Mouse (Mus musculus) lung, adult 18-20 months (tissue): ENCODE results near the gene Asap2.
A peak's percentile ranks its signal among the peaks of the same experiment; 100 is the strongest.

Experiments used
- DNase-seq, 2 experiments: peaks; one replicate each; pipeline ENCODE4 v3.0.0; 2022; ENCODE audit warnings: mixed read lengths in 2 of 2

Gene Asap2

DNA sequence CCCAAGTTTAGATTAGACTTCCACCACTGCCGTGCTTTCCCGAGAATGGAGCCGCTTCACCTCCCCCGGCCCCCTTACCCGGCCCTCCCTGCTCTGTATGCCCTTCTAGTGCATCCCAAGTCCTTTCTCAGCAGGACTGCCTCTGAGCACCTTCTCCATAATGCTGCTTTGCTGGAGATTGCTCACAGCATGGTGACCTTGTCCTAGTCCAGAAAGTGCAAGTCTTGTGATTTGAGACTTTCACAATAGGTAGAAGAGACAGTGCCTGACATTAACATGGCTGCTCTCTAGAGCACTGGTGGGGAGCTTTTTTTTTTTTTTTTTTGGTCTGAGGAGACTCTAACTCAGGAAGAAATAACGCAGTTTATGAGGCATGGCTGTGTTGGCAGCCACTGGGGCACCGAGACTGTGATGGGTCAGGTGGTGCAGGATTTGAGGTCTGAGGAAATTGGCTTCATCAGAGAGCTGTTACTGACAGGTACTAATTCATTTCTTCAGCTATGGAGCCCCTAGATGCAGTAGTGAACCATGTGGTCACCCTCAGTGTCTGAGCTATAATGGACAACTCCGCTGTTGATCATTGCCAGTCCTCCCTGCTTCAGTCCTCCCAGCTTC lies 224.4 kb downstream of the Asap2 start:
- no peak for DNase-seq

DNA sequence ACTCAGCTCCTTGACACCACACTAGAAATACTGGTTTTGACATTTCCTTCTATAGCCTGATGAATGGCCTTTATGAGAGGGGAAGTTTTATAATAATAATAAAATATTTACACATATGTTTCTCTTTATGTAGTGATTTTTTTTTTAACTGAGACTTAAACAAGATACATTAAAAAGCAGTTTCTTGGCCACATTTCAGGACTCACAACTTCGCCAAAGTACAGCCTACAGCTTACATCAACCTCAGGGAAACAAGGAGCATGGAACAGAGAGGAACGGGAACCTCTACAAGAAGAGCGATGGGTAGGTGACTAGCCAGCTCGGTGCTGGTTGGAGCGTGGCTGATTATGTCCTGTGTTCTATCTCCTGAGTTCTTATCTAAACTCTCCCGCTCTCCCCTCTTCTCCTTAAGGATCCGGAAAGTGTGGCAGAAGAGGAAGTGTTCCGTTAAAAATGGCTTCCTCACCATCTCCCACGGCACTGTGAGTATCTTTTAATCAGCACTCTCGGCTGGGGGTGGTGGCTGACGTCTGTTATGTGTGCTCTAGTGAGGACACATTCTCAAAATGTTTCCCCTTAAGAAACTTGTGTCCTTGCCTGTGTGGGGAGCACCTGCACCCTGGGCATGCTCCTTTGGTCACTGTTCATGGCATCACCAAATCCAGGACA lies 227.7 kb downstream of the Asap2 start:
- no peak for DNase-seq

DNA sequence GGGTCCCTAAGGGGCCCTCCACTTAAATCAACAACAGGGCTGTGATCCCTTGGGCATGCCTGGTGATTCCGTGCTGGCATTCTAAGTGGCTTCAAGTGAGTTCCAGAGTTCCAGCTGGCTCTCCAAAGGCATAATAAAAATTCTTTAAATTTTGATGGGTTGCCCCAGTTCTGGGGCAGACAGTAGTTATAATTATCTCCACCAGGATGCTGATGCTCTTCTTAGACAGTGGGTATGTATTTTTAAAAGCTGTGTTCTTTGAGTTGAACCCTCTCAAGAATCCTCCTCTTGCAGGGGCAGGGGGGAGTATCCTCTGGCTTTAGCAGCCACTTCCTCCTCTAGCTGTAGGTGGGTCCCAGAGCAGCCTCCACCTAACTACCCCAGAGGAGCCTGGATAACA lies 230.3 kb downstream of the Asap2 start:
- DNase-seq: no peak

DNA sequence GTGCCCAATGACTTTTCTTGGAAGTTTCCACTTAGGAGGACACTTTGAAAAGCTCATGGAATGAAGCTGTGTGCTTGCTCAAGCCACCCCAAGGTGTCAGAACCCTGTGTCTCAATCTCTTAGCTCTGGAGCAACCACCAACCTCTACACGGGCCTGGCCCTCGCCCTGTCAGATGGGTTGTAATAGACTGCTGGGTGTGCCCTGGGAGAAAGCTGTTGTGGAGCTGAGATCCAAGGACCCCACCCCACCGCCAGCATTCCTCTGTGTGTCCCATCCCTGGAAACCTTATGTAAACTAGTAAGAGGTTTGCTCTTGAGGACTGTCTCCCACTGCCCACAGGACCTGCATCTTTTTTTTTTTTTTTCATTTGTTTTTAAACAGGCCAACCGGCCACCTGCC lies 233.7 kb downstream of the Asap2 start:
- peak in 1 of 2 experiments; percentile 22 for DNase-seq

DNA sequence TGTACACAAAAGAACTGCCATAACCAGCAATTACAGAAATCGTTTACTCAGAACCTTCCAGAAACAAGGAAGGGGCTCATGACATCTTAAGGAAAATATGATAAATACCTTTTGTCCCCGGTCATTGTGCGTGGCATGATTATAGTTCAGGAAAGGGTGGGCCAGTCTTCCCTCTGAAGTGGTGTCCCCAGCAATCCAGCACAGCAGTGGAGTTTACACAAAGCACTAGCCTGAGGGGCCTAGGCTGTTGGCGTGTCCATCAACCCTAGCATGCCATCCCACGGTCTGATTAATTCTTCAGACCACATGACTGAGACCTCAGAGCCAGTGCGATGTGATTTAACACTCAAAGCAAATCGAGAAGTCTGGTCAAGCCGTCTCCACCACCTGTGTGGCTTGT lies 235.1 kb downstream of the Asap2 start:
- peak; percentile 25 to 48 for DNase-seq

DNA sequence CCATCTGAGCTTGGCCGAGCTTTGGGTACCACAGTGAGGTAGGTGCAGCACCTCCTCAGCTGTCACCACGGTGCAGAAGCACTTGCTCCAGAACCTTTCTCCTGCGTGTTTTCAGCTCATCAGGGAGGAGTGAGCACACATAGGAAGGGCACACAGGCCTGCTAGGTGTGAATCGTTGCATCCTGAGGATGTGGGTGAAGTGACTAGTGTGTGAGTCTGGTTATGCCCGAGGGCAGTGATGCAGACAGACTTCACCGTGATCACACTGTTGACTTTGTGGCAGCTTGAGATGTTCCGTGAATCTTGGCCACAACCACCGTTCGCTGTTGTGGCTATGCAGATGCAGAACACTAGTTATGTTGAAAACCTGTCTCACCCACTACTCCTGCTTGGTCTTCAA lies 236.1 kb downstream of the Asap2 start:
- no peak for DNase-seq

DNA sequence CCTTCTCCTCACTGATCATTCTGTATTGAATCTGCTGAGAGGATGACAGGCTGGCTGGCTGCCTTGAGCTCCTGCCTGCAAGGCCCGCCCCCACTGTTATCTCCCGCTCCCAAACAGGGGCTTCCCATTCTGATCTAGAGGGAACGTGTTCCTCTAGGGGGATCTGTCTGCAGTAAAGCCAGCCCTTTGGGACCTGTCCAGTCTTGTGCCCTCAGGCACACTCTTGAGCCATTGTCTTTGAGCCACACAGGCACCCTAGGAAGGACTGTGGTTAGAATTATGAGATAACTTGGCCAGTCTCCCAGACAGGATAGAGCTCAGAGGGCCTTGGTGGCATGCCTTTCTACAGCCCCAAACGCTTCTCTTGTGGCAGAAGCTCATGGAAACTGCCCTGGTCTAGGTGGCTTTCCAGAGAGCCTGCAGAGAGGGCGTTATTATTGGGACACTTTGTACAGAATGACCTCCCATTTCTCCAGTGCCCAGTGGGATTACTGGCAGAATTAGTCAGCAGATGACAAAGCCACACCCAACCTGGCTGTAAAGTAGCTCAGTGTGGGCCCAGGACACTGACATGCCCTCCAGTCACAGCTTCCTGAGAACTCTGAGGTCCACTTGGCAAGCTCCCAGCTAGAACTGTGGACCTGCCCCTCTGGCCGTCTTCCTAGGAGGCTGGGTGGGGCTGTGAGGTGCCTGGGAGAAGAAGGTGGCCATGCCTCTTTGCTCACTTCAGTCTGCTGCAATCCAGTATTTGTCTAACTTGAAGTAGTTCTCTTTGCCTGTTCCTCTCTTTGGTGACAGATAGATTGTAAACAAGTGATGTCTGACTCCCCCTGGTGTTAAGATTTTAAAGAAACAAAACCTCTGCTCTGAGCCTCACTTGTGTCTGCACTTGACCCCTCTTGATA lies 237.1 kb downstream of the Asap2 start:
- peak; percentile 89 to 95 for DNase-seq

GRCm38 (mm10) chr12:21228650-21229049 lies 238.4 kb downstream of the Asap2 start:
- no peak for DNase-seq

DNA sequence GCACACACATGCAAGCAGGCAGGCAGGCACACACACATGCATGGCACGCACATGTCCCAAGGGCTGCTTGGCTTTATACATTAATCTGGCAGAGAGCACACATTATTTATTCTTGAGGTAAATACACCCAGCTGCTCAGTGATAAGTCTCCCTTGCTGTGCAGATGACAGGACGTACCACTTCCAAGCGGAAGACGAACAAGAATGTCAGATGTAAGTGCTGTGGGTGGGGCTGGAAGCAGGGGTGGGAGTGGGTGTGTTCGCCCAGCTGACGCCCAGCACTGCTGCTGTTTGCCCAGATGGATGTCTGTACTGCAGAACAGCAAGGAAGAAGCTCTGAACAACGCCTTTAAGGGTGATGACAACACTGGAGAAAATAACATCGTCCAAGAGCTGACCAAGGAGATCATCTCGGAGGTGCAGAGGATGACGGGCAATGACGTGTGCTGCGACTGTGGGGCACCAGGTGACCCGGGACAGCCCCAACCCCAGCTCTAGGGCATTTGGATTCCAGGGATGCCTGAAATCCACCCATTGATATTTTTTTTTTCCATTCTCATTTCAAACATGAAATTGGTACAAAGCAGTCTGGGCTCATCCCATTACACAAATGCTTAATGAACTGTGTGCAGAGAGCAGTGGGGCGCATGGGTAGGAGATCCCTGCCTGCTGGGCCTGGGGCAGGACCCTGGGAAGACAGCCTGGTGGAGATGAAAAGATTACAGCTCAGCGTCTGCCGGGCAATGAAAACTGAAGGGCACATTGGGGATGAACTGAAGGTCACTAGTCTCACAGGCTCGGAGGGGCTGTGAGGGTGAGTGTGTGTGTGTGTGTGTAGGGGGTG lies 239.0 kb downstream of the Asap2 start:
- peak; percentile 37 to 59 for DNase-seq

DNA sequence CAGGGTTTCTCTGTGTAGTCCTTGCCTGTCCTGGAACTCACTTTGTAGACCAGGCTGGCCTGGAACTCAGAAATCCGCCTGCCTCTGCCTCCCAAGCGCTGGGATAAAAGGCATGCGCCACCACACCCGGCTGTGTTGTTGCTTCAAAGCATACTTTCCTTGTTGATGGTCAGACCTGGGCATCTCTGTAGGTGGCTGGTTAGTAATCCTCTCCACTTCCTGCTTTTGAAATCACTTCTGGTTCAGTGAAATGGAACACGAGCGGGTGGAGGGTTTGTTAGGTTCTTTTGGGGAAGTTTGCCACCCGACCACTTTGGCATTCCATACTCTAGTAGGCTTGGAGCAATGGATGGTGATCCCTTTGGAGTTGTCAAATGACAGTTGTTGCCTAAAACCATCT lies 243.5 kb downstream of the Asap2 start:
- DNase-seq: no peak

- DNase-seq: no peak
These were observed 244.3 kb downstream of the Asap2 start for GRCm38 (mm10) chr12:21234560-21234959.

DNA sequence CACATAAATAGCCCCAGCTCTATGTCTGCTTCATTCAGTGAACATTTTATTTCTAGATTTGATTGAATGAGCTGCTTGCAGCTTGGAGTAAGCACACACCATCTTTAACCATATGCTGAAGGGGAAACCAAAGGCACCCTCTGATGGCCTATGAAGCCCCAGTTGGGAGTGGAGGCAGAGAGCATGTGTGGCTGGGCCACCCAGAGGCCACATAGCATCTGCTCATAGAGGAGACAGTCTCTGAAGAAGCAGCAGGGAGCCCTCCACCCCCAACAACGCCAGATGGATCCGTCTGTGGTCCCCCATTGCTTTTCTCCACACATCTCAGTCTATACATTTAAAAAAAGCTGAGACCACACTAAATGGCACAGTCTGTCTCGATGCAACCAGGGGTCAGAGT lies 251.7 kb downstream of the Asap2 start:
- no peak for DNase-seq

GRCm38 (mm10) chr12:21244375-21244960 lies 254.2 kb downstream of the Asap2 start:
- no peak for DNase-seq

GRCm38 (mm10) chr12:21247711-21248392 lies 257.6 kb downstream of the Asap2 start:
- DNase-seq: no peak

- no peak for DNase-seq
These were observed 270.4 kb downstream of the Asap2 start for GRCm38 (mm10) chr12:21260494-21261256.

- no peak for DNase-seq
These were observed 271.3 kb downstream of the Asap2 start for GRCm38 (mm10) chr12:21261521-21261920.

DNA sequence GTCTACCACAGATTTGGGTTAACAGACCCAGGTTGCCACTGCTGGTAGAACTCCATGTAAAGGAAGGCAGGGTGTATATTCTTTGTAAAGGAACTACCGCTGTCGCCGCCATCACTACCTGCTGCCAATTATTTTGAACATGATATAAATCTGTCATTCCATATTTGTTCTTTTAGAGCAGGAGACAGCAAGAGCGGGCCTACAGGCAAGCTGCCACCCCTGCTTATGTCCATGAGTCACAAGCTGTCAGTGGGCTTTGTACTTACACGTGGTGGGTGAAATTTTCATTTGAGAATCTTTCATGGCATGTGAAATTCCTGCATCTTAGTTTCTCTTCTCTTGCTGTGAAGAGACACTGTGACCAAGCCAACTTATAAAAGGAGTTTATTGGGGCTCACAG lies 273.0 kb downstream of the Asap2 start:
- no peak for DNase-seq

- peak; percentile 69 to 76 for DNase-seq
These were observed 274.0 kb downstream of the Asap2 start for GRCm38 (mm10) chr12:21264241-21264640.

GRCm38 (mm10) chr12:21264970-21265369 lies 274.7 kb downstream of the Asap2 start:
- no peak for DNase-seq

- DNase-seq: no peak
These were observed 275.2 kb downstream of the Asap2 start for GRCm38 (mm10) chr12:21265501-21265900.
